Mouse (Mus musculus): ENCODE measurements around the gene Tex46. TPM values are rescaled to one million over a fixed set of nuclear protein-coding genes. Genes with fewer than 3 reads are reported as not detected.

The Tex46 gene
- total RNA-seq, 2 experiments from 2014 or later, result not detected

Other genes with a start within 250 kb of the Tex46 start
- not detected in 2 replicates for gene Htr1d, start 186.9 kb upstream of the Tex46 start, total RNA-seq (2015)
- gene Htr1d, start 186.9 kb upstream of the Tex46 start, total RNA-seq (2017), result not detected in 2 replicates
- gene 6030445D17Rik, start 148.2 kb upstream of the Tex46 start, total RNA-seq (2015), result 0.13 TPM in 1 of 2 replicates, not detected in the other
- not detected in 2 replicates for gene 6030445D17Rik, start 148.2 kb upstream of the Tex46 start, total RNA-seq (2017)
- 3.4 and 6.7 TPM in 2 replicates for gene Luzp1, start 140.7 kb upstream of the Tex46 start, total RNA-seq (2015)
- 3.5 and 4.8 TPM in 2 replicates for gene Luzp1, start 140.7 kb upstream of the Tex46 start, total RNA-seq (2017)
- gene Kdm1a, start 7.7 kb upstream of the Tex46 start, total RNA-seq (2015), result 24.1 and 25.8 TPM in 2 replicates
- 36.6 and 48.6 TPM in 2 replicates for gene Kdm1a, start 7.7 kb upstream of the Tex46 start, total RNA-seq (2017)
- gene Lactbl1, start 12.2 kb downstream of the Tex46 start, total RNA-seq (2015), result not detected in 2 replicates
- 0.16 TPM in 1 of 2 replicates, not detected in the other for gene Lactbl1, start 12.2 kb downstream of the Tex46 start, total RNA-seq (2017)
- 1.1 and 1.4 TPM in 2 replicates for gene Ephb2, start 225.6 kb downstream of the Tex46 start, total RNA-seq (2015)
- 0.77 and 1.2 TPM in 2 replicates for gene Ephb2, start 225.6 kb downstream of the Tex46 start, total RNA-seq (2017)